Mouse (Mus musculus): ENCODE measurements around the gene Pgap2. TPM values are rescaled to one million over a fixed set of nuclear protein-coding genes. Genes with fewer than 3 reads are reported as not detected.

Pgap2 gene
- polyA plus RNA-seq, 1 experiment from 2014 or later, result 98.9 TPM

DNA sequence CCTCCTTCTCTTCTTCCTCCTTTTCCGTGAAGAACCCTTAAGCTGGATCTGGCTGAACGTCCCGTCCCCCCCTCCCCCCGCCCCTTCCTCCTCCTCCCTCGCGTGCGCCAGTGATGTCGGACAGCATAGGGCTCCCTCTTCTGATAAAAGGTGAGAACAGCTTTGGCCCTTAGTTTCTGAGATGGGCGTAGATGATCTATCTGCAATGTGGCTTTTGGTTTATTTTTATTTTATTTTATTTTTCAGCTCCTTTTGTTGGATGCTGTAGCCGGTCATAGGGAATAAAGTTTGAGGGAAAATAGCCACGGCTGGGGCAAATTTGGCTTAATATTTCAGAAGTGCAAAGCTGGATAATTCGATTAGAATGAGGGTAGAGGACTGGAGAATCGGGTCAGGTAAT lies 12.3 kb downstream of the Pgap2 start:
- ATAC-seq, result peak; percentile 60
- under 1% methylated on average over 9 of the region's 13 CpGs for WGBS
- H3K9me3 ChIP-seq, result no peaks in the 10 kb centered on the region

DNA sequence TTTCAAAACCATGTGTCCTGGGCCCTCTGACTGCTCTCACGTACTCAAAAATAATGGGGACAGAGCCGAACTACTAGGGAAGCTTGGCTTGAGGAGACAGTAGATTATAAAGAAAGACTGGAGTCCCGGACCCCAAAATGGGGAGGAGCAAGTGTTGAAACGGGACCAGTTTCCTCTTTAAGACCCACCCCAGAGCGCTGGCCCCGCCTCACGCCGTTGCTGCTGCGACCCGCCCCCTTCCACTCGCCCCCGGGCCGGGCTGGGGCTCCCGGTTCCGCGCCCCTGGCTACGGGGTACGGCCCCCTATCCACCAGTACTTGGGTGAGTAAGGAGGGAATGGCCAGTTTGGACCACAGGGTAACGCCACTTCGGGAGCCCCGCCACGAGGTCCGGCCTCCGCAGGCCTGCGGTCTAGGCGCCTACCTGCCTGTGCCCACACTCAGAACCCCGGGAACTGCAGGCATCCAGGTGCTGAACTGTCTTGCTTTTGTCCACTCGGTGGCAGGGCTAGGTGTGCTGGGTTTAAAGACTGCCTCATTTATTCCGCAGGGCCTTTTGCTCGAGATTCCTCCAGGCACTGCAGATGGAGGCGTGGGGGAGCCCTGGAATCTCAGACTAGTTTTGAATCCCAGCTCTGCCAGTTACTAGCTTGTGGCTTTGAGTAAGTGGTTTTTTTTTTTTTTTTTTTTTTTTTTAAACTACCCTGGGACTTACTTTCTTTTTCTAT lies 13.0 kb downstream of the Pgap2 start:
- peak overlapping the region; percentile 74 for H3K4me2 ChIP-seq (replicated peaks)
- peak overlapping the region; percentile 73 for H3K4me3 ChIP-seq (replicated peaks)
- 0 out of 2 replicates have a peak, but pooled peaks cover 4% of the 10 kb centered on the region for H3K36me3 ChIP-seq
- H3K27ac ChIP-seq, result peak overlapping the region; percentile 87
- ATAC-seq, result peak; percentile 88
- no peaks in the 10 kb centered on the region for H3K9me3 ChIP-seq
- H3K27me3 ChIP-seq (replicated peaks), result no peaks in the 10 kb centered on the region
- H3K9ac ChIP-seq, result peak overlapping the region; percentile 75
- 0 out of 2 replicates have a peak, but pooled peaks cover 5% of the 10 kb centered on the region for H3K4me1 ChIP-seq (replicated peaks)
- 2% methylated on average over 31 of the region's 31 CpGs for WGBS

More for the DNA sequence above, 12.3 kb downstream of the Pgap2 start:
- no peaks in the 10 kb centered on the region for H3K27me3 ChIP-seq (replicated peaks)
- 0 out of 2 replicates have a peak, but pooled peaks cover 3% of the 10 kb centered on the region for H3K36me3 ChIP-seq
- peak overlapping the region; percentile 87; the same call in 1 of the 2 replicates for H3K27ac ChIP-seq
- peak overlapping the region; percentile 73 for H3K4me3 ChIP-seq (replicated peaks)
- H3K9ac ChIP-seq, result 0 out of 2 replicates have a peak overlapping the region, but pooled peaks have one; percentile 75
- 0 out of 2 replicates have a peak, but pooled peaks cover 5% of the 10 kb centered on the region for H3K4me1 ChIP-seq (replicated peaks)
- H3K4me2 ChIP-seq (replicated peaks), result peak overlapping the region; percentile 74

DNA sequence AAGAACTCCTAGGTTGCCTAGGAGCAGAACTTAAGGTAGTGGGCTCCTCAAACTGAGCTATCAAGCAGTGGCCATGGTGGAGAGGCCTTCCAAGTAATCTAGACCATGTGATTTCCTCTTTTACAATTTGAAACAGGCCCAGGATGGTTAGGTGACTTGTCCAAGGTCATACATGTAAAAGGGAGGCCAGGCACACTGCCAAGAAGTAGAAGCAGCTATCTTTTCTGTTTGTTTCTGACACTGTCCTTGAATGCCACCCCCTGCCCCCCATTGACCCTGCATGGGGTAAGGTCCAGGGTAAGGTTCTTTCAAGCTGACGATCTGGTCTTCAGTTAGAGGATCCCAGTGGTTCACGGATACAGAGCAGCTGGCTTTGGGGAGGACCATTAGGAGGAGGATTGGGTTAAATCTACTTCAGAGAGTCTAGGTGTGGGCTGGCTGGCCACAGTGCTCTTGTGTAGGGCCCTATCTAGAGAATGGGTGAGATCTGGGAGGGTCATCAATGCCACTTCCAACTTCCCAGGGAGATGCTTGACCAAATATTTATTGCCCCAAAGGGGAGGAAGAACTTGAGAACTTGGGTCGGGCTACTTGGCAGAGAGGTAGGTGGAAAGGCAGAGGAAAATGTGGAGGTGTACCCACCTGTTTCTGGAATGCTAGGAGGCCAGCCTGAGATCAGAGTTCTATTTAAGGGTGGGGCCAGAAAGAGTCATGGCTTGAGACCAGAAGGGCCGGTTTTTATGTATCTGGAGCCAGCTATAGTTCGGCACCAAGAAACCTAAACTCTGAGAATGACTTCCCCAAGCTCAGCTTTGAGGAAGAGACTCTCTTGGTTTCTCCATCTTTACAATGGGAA lies 14.1 kb downstream of the Pgap2 start:
- Histone ChIP-seq H3K4me1 (replicated peaks) (0 out of 2 replicates have a peak, but pooled peaks cover 5% of the 10 kb centered on the region), H3K27me3 (replicated peaks) (no peaks in the 10 kb centered on the region), H3K27ac (peak overlapping the region; percentile 49), H3K9ac (no peak overlapping the region), H3K36me3 (peaks cover 9% of the 10 kb centered on the region; the same call in 1 of the 2 replicates), H3K9me3 (no peaks in the 10 kb centered on the region), H3K4me2 (replicated peaks) (peak overlapping the region; percentile 74), H3K4me3 (replicated peaks) (peak overlapping the region; percentile 73; the same call in 1 of the 2 replicates)
- WGBS, result 62% methylated on average over 5 of the region's 5 CpGs
- ATAC-seq, result peak; percentile 47

DNA sequence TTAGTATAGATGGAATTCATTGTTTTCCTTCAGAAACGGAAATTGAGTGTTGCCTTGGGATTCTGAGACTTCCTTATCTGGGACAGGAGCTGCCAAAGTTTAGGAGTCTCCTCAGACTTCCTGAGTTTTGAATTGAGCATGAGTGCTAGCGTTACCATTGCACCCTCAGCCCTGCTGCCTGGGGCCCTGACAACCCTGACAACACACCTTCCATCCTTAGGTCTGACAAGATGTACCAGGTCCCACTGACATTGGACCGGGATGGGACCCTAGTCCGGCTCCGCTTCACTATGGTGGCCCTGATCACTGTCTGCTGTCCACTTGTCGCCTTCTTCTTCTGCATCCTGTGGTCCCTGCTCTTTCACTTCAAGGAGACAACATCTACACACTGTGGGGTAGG lies 16.0 kb downstream of the Pgap2 start:
- Histone ChIP-seq H3K4me3 (replicated peaks) (no peak overlapping the region), H3K4me2 (replicated peaks) (no peak overlapping the region), H3K27ac (no peak overlapping the region), H3K36me3 (peaks cover 10% of the 10 kb centered on the region; the same call in 1 of the 2 replicates), H3K9me3 (no peaks in the 10 kb centered on the region), H3K27me3 (replicated peaks) (no peaks in the 10 kb centered on the region), H3K9ac (no peak overlapping the region), H3K4me1 (replicated peaks) (0 out of 2 replicates have a peak, but pooled peaks cover 5% of the 10 kb centered on the region)
- no peak for ATAC-seq
- 92% methylated on average over 6 of the region's 6 CpGs for WGBS

DNA sequence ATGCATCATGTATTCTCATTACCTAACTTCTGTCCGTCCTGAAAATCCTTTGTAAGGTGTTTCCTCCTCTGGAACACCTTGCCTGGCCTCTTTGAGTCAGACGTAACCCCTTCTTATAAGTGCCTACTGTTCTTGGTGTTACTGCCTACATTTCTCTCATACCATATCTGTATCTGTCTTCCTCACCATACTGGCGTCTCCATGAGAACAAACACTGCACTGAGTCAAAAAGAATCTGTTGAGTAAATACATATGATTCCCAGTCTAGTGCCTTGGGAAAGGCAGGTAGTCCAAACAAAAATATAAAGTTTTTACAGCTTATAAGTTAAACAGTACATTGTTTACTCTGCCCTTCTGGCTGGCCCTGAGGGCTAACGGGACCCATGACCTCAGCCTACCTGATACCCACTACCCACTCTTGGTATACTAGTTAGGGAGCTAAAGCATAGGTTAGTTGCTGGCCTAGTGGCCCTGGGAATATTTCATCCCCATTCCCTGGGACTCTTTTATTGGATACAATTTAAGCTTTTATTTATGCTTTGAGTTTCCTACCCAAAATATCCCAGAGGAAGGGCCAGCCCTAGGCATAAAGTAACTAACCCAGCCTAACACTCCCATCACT lies 18.2 kb downstream of the Pgap2 start:
- no peak overlapping the region for H3K4me3 ChIP-seq (replicated peaks)
- no peak for ATAC-seq
- H3K9ac ChIP-seq, result no peak overlapping the region
- H3K27ac ChIP-seq, result no peak overlapping the region
- H3K4me2 ChIP-seq (replicated peaks), result no peak overlapping the region
- 0 out of 2 replicates have a peak, but pooled peaks cover 5% of the 10 kb centered on the region for H3K4me1 ChIP-seq (replicated peaks)
- no peaks in the 10 kb centered on the region for H3K27me3 ChIP-seq (replicated peaks)
- peaks cover 10% of the 10 kb centered on the region; the same call in 1 of the 2 replicates for H3K36me3 ChIP-seq
- WGBS, result 78% methylated on average over 4 of the region's 4 CpGs
- no peaks in the 10 kb centered on the region for H3K9me3 ChIP-seq

DNA sequence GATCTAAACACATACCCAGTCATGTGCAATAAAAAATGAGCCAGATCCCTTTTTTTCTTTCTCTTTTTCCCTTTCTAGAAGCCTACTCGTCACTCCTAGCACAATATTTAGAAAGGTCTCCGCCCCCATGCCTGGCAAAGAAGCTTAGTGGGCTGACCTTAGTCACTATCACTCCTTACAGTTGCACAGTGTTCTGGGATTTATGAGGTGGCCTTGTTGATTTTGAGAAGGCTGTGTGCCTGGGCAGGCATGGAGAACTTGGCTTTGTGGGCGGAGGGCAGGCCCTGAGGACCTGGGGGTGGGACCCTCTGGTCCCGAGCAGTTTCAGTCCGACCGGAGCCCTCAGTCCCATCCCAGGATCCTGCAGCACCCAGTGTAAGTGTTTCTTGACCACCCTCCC lies 19.8 kb downstream of the Pgap2 start:
- H3K27ac ChIP-seq, result no peak overlapping the region
- 92% methylated on average over 6 of the region's 6 CpGs for WGBS
- H3K4me3 ChIP-seq (replicated peaks), result no peak overlapping the region
- no peak overlapping the region for H3K4me2 ChIP-seq (replicated peaks)
- no peaks in the 10 kb centered on the region for H3K27me3 ChIP-seq (replicated peaks)
- H3K9me3 ChIP-seq, result no peaks in the 10 kb centered on the region
- 0 out of 2 replicates have a peak, but pooled peaks cover 5% of the 10 kb centered on the region for H3K4me1 ChIP-seq (replicated peaks)
- peaks cover 10% of the 10 kb centered on the region; the same call in 1 of the 2 replicates for H3K36me3 ChIP-seq
- H3K9ac ChIP-seq, result no peak overlapping the region
- ATAC-seq, result no peak

DNA sequence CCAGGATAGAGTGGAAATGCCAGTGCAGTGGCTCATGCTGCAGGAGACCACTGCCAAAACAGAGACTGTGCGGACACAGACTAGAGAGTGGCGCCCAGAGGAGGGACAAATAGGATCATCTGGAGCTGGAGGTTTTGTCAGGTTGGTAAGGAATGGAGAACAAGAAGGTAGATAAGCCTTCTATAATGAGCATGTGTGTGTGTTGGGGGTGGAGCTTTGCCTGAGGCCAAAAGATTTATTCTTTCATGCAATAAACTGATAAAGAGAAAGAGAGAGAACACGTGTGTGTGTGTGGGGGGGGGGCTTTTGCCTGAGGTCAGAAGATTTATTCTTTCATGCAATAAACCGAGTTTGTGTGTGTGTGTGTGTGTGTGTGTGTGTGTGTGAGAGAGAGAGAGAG lies 23.1 kb downstream of the Pgap2 start:
- H3K4me2 ChIP-seq (replicated peaks), result no peak overlapping the region
- H3K36me3 ChIP-seq, result peaks cover 20% of the 10 kb centered on the region
- no peaks in the 10 kb centered on the region for H3K27me3 ChIP-seq (replicated peaks)
- H3K27ac ChIP-seq, result no peak overlapping the region
- H3K4me1 ChIP-seq (replicated peaks), result no peaks in the 10 kb centered on the region
- no peak overlapping the region for H3K9ac ChIP-seq
- H3K4me3 ChIP-seq (replicated peaks), result no peak overlapping the region
- H3K9me3 ChIP-seq, result no peaks in the 10 kb centered on the region
- WGBS, result 69% methylated on average over 4 of the region's 4 CpGs
- ATAC-seq, result no peak

DNA sequence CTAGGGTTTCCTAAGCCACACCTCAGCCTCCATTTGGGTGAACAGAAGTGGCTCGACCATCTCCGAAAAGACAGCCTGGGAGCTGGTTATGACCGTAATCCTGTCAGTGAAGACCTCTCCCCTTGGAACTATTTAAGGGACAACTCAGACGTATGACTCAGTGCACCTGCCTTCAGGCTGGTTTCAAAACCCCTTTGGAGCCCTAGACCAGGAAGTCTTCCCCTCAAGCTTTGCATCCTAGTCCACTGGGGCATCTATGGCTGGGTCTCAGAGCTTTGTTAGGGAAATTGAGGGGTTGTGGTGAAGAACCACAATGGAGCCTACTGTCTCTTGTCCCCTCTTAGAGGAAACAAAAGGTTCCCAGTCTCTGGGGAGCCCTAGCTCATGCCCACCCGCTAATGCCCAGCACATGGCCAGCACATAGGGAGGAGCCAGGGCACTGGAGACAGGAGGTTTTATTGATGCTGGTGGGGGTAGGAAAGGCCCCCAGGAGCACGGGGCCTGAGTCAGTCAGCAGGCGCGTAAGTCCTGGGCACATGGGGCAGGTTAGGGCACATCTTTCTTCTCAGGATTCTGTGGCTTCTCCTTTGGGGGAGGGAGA lies 28.8 kb downstream of the Pgap2 start:
- peaks cover 8% of the 10 kb centered on the region for H3K4me1 ChIP-seq (replicated peaks)
- ATAC-seq, result no peak
- no peak overlapping the region for H3K9ac ChIP-seq
- H3K4me3 ChIP-seq (replicated peaks), result no peak overlapping the region
- no peak overlapping the region for H3K27ac ChIP-seq
- 84% methylated on average over 8 of the region's 8 CpGs for WGBS
- no peak overlapping the region for H3K4me2 ChIP-seq (replicated peaks)
- H3K27me3 ChIP-seq (replicated peaks), result no peaks in the 10 kb centered on the region
- no peaks in the 10 kb centered on the region for H3K9me3 ChIP-seq
- peaks cover 35% of the 10 kb centered on the region for H3K36me3 ChIP-seq

DNA sequence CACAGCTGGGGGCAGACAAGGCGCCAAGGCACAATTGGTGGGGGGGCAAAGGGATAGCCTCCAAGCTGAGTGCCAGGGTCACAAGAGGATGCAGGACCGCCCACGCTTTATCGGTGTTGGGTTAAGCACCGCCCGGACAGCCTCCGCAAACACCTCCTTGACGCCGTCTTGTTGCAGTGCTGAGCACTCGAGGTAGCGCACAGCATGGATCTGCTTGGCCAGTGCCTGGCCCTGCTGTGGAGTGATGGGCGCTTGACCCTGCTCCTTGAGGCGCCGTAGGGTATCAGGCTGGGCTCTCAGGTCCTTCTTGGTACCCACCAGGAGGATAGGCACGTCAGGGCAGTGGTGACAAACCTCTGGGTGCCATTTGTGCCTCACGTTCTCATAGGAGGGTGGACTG lies 29.6 kb downstream of the Pgap2 start:
- ATAC-seq, result no peak
- Histone ChIP-seq H3K9me3 (no peaks in the 10 kb centered on the region), H3K4me2 (replicated peaks) (no peak overlapping the region), H3K4me3 (replicated peaks) (no peak overlapping the region), H3K9ac (no peak overlapping the region), H3K27me3 (replicated peaks) (no peaks in the 10 kb centered on the region), H3K27ac (no peak overlapping the region), H3K4me1 (replicated peaks) (peaks cover 16% of the 10 kb centered on the region), H3K36me3 (peaks cover 35% of the 10 kb centered on the region)
- WGBS, result 90% methylated on average over 16 of the region's 16 CpGs

DNA sequence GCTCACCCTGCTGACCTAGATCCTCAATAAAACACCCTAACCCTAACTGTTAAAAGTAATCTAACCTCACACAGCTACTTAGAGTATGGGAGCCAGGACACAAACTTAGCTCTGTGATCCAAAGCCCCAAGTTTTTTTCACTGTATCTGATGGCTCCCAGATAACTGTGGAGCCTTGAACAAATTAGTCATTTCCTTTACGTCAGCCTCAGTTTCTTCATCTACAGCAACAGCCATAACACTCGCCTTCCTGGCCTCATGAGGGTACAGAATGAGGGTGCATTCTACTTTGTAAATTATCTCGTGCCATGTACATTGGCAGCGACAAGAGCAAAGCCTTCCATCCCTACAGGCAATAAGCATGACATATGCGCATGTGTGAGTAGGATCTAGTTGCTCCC lies 32.4 kb downstream of the Pgap2 start:
- Histone ChIP-seq H3K27ac (no peak overlapping the region), H3K9me3 (no peaks in the 10 kb centered on the region), H3K9ac (no peak overlapping the region), H3K27me3 (replicated peaks) (no peaks in the 10 kb centered on the region), H3K4me3 (replicated peaks) (no peak overlapping the region), H3K4me1 (replicated peaks) (peaks cover 44% of the 10 kb centered on the region), H3K4me2 (replicated peaks) (no peak overlapping the region), H3K36me3 (peaks cover 22% of the 10 kb centered on the region)
- no peak for ATAC-seq
- 81% methylated on average over 5 of the region's 5 CpGs for WGBS

DNA sequence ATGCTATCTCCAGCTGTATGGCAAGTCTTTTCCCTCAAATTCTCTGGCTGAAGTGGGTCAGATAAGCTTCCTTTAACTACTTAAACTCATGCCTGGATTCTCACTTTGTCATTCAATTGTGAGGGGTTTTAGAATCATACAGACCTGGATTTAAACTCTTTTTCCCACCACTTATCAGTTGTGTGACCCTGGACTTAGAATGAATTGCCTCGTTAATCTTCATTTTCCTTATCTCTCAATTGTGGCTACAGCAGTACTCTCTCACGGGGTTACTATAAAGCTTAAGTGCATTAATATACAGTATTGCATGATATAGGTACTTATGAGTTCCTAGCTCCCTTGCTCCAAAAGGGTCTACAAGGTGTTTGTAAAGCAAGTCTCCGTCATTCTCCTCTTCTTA lies 32.9 kb downstream of the Pgap2 start:
- H3K4me1 ChIP-seq (replicated peaks), result peaks cover 49% of the 10 kb centered on the region
- whole genome bisulfite sequencing, result 61% methylated on average over 3 of the region's 3 CpGs
- H3K4me2 ChIP-seq (replicated peaks), result no peak overlapping the region
- H3K9me3 ChIP-seq, result no peaks in the 10 kb centered on the region
- H3K27ac ChIP-seq, result peak overlapping the region; percentile 67
- no peak overlapping the region for H3K9ac ChIP-seq
- H3K27me3 ChIP-seq (replicated peaks), result no peaks in the 10 kb centered on the region
- no peak overlapping the region for H3K4me3 ChIP-seq (replicated peaks)
- H3K36me3 ChIP-seq, result peaks cover 22% of the 10 kb centered on the region
- ATAC-seq, result peak; percentile 37; the same call in 1 of the 2 replicates
